Mouse (Mus musculus) testis, adult 2 months (tissue): Measurements from ENCODE around the gene Csf3r.

Experiments used
- CTCF ChIP-seq: fragments of 200-500 bp; IDR thresholded peaks from 2 replicates; pipeline ENCODE4 v1.5.1; 2012; ENCODE audit warnings: low read depth, mild to moderate bottlenecking, inconsistent platforms, low read length, moderate library complexity; ENCODE audit not compliant: control insufficient read depth, insufficient read depth, insufficient replicate concordance
- POLR2A ChIP-seq: fragments of 200-500 bp; IDR thresholded peaks from 2 replicates; pipeline ENCODE4 v1.6.1; 2012; ENCODE audit warnings: low read depth, mild to moderate bottlenecking, inconsistent platforms, low read length, moderate library complexity; ENCODE audit not compliant: control insufficient read depth

DNA sequence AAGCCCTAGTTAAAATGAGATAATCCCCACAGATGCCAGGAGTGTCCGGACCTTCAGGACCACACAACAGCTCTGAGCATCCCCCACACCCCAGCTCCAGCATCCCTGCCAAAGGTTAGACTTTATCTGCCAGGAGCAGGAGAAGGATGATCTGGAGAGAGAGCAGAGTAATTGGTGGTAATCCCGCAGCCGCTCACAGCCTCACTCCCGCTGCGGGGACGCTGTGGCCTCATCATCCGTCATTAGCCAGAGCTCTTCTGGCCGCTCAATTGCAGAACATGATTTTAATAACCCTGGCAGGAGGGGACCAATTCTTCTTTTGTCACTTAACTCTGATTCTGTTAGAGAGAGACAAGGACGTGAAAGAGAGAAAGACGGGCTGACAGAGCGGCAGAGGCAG is 35.3 kb upstream of the Csf3r start:
- TF ChIP-seq CTCF (no peak), POLR2A (no peak)
